Mouse (Mus musculus) intestine, embryonic 14.5 days (tissue): ENCODE measurements around the gene BC024978. TPM values are rescaled to one million over a fixed set of nuclear protein-coding genes. Genes with fewer than 3 reads are reported as not detected.
"Not testable (repeated sequence)": the region's sequence is repeated elsewhere in the genome, so short reads cannot be mapped to it uniquely, and the experiment has no call there.

Experiments used
- ATAC-seq: fragments of 200-750 bp; cut with Nextera tagmentation; replicated peaks from 2 replicates; pipeline ENCODE4 v1.8.0; 2017; ENCODE audit warnings: low read depth, moderate number of reproducible peaks, moderate TSS enrichment, moderate library complexity; ENCODE audit not compliant: low FRiP score, low TSS enrichment
- DNase-seq: peaks from one replicate; pipeline ENCODE4 v3.0.0-alpha.2; 2018; ENCODE audit warnings: low spot score
- H3K27ac ChIP-seq: fragments of 300-500 bp; sonication (generic); 2 replicates; pipeline ENCODE4 v1.5.1; 2014; ENCODE audit warnings: low read depth, mild to moderate bottlenecking, control low read depth
- H3K27me3 ChIP-seq: fragments of 300-500 bp; sonication (generic); replicated peaks from 2 replicates; pipeline ENCODE4 v1.6.1; 2014; ENCODE audit warnings: low read length, control low read depth; ENCODE audit not compliant: control insufficient read depth, insufficient read depth
- H3K36me3 ChIP-seq: fragments of 300-500 bp; sonication (generic); 2 replicates; pipeline ENCODE4 v1.6.1; 2014; ENCODE audit warnings: low read length, control low read depth; ENCODE audit not compliant: control insufficient read depth, insufficient read depth
- H3K4me1 ChIP-seq: fragments of 300-500 bp; sonication (generic); replicated peaks from 2 replicates; pipeline ENCODE4 v1.6.1; 2014; ENCODE audit warnings: low read length, control low read depth, mixed read lengths; ENCODE audit not compliant: control insufficient read depth, insufficient read depth
- H3K4me2 ChIP-seq: fragments of 300-500 bp; sonication (generic); 2 replicates; pipeline ENCODE4 v1.6.1; 2014; ENCODE audit warnings: low read length
- H3K4me3 ChIP-seq: fragments of 300-500 bp; sonication (generic); 2 replicates; pipeline ENCODE4 v1.5.1; 2014; ENCODE audit warnings: low read depth, low read length, control low read depth, mixed read lengths
- H3K9ac ChIP-seq: fragments of 300-500 bp; sonication (generic); 2 replicates; pipeline ENCODE4 v1.6.1; 2014; ENCODE audit warnings: mild to moderate bottlenecking, low read length
- H3K9me3 ChIP-seq: fragments of 300-500 bp; sonication (generic); 2 replicates; pipeline ENCODE4 v1.6.1; 2016; ENCODE audit warnings: low read length, control low read depth; ENCODE audit not compliant: control insufficient read depth
- WGBS: fragments of 180-500 bp; shearing (Covaris S2); extraction: QIAGEN DNeasy Blood & Tissue Kit; methylation state at CpG from one replicate; pipeline ENCODE4 v1.1.7; 2014; 5-methylcytosine and 5-hydroxymethylcytosine counted together
- polyA plus RNA-seq: library from polyadenylated mRNA; unstranded; fragments of >200 nt; fragmentation: Nextera tagmentation; extraction: Ambion mirVana; gene quantifications from 2 replicates; pipeline ENCODE4 v1.2.1, GENCODE M21; 2014

BC024978 gene
- polyA plus RNA-seq, 1 experiment from 2014 or later = 4.6 TPM

- peak within 1 kb of the TSS; percentile 57 for H3K4me2 ChIP-seq
- under 1% methylated on average over 25 of the region's 25 CpGs for WGBS
- peak within 1 kb of the TSS; percentile 39 for H3K9ac ChIP-seq
- DNase-seq = peak; percentile 95
- no peaks in the 10 kb centered on the region for H3K9me3 ChIP-seq
- peaks cover 3% of the 10 kb centered on the region; the same call in 1 of the 2 replicates for H3K36me3 ChIP-seq
- H3K4me1 ChIP-seq = peaks cover 17% of the 10 kb centered on the region
- ATAC-seq = peak; percentile 84
- H3K4me3 ChIP-seq = peak within 1 kb of the TSS; percentile 56
- peak within 1 kb of the TSS; percentile 22 for H3K27ac ChIP-seq
- H3K27me3 ChIP-seq = no peaks in the 10 kb centered on the region
Observed at GRCm38 (mm10) chr7:27232781-27233281, 37.2 kb downstream of the BC024978 start, which contains the start of gene Coq8b. TSS of gene Coq8b (plus strand) at chr7:27233023.

GRCm38 (mm10) chr7:27233300-27233699 lies 37.7 kb downstream of the BC024978 start:
- H3K4me1 ChIP-seq = peaks cover 17% of the 10 kb centered on the region
- H3K36me3 ChIP-seq = peaks cover 3% of the 10 kb centered on the region; the same call in 1 of the 2 replicates
- H3K27me3 ChIP-seq = no peaks in the 10 kb centered on the region
- H3K4me3 ChIP-seq = peak overlapping the region; percentile 56
- DNase-seq (no peak), ATAC-seq (no peak; the same call in 1 of the 2 replicates)
- 4% methylated on average over 6 of the region's 6 CpGs for WGBS
- H3K9ac ChIP-seq = peak overlapping the region; percentile 39
- no peaks in the 10 kb centered on the region for H3K9me3 ChIP-seq
- peak overlapping the region; percentile 57 for H3K4me2 ChIP-seq
- peak overlapping the region; percentile 22; the same call in 1 of the 2 replicates for H3K27ac ChIP-seq

- H3K27ac ChIP-seq = no peak overlapping the region
- no peaks in the 10 kb centered on the region for H3K27me3 ChIP-seq
- H3K36me3 ChIP-seq = peaks cover 12% of the 10 kb centered on the region
- DNase-seq (no peak), ATAC-seq (no peak)
- H3K4me3 ChIP-seq = no peak overlapping the region
- no peak overlapping the region for H3K9ac ChIP-seq
- H3K9me3 ChIP-seq = no peaks in the 10 kb centered on the region
- peaks cover 14% of the 10 kb centered on the region for H3K4me1 ChIP-seq
- no peak overlapping the region for H3K4me2 ChIP-seq
- WGBS = 88% methylated on average over 2 of the region's 2 CpGs
Observed at GRCm38 (mm10) chr7:27235726-27236125, 40.1 kb downstream of the BC024978 start.

- Histone ChIP-seq H3K4me3 (no peak overlapping the region), H3K9ac (no peak overlapping the region), H3K27me3 (no peaks in the 10 kb centered on the region), H3K4me2 (no peak overlapping the region), H3K36me3 (peaks cover 19% of the 10 kb centered on the region), H3K27ac (no peak overlapping the region), H3K4me1 (peaks cover 9% of the 10 kb centered on the region), H3K9me3 (no peaks in the 10 kb centered on the region)
- DNase-seq = no peak
- 84% methylated on average over 2 of the region's 2 CpGs for WGBS
- no peak for ATAC-seq
Observed at GRCm38 (mm10) chr7:27237527-27237926, 41.9 kb downstream of the BC024978 start.

- ATAC-seq (no peak), DNase-seq (no peak)
- H3K36me3 ChIP-seq = peaks cover 26% of the 10 kb centered on the region
- no peak overlapping the region for H3K27ac ChIP-seq
- H3K9me3 ChIP-seq = no peaks in the 10 kb centered on the region
- no peaks in the 10 kb centered on the region for H3K27me3 ChIP-seq
- no peak overlapping the region for H3K9ac ChIP-seq
- H3K4me2 ChIP-seq = no peak overlapping the region
- no peak overlapping the region for H3K4me3 ChIP-seq
- WGBS = 86% methylated on average over 5 of the region's 5 CpGs
- peaks cover 6% of the 10 kb centered on the region for H3K4me1 ChIP-seq
Observed at GRCm38 (mm10) chr7:27238568-27238967, 43.0 kb downstream of the BC024978 start.

- WGBS = 49% methylated on average over 8 of the region's 8 CpGs
- DNase-seq (no peak), ATAC-seq (no peak)
- Histone ChIP-seq H3K4me1 (no peaks in the 10 kb centered on the region), H3K4me3 (no peak overlapping the region), H3K9ac (no peak overlapping the region), H3K27ac (no peak overlapping the region), H3K36me3 (peaks cover 26% of the 10 kb centered on the region), H3K9me3 (no peaks in the 10 kb centered on the region), H3K27me3 (no peaks in the 10 kb centered on the region), H3K4me2 (no peak overlapping the region)
Observed at GRCm38 (mm10) chr7:27243211-27243610, 47.6 kb downstream of the BC024978 start.

GRCm38 (mm10) chr7:27244088-27244487 lies 48.5 kb downstream of the BC024978 start:
- H3K9ac ChIP-seq, ATAC-seq, H3K4me3 ChIP-seq, H3K4me1 ChIP-seq, H3K4me2 ChIP-seq, H3K27ac ChIP-seq, H3K27me3 ChIP-seq, DNase-seq, H3K9me3 ChIP-seq: not testable (repeated sequence)
- peaks cover 26% of the 10 kb centered on the region for H3K36me3 ChIP-seq
- WGBS = 80% methylated on average over 2 of the region's 2 CpGs

- Histone ChIP-seq H3K4me2 (no peak overlapping the region), H3K27ac (no peak overlapping the region), H3K9ac (no peak overlapping the region), H3K36me3 (peaks cover 7% of the 10 kb centered on the region; the same call in 1 of the 2 replicates), H3K4me1 (no peaks in the 10 kb centered on the region), H3K27me3 (no peaks in the 10 kb centered on the region), H3K4me3 (no peak overlapping the region), H3K9me3 (no peaks in the 10 kb centered on the region)
- DNase-seq = no peak
- no peak for ATAC-seq
- 89% methylated on average over 2 of the region's 2 CpGs for WGBS
Observed at GRCm38 (mm10) chr7:27249146-27249545, 53.6 kb downstream of the BC024978 start.

- Histone ChIP-seq H3K36me3 (peaks cover 10% of the 10 kb centered on the region; the same call in 1 of the 2 replicates), H3K27ac (no peak overlapping the region), H3K27me3 (no peaks in the 10 kb centered on the region), H3K4me1 (no peaks in the 10 kb centered on the region), H3K9me3 (no peaks in the 10 kb centered on the region), H3K4me2 (no peak overlapping the region), H3K9ac (no peak overlapping the region), H3K4me3 (no peak overlapping the region)
- WGBS = 78% methylated on average over 5 of the region's 5 CpGs
- DNase-seq (no peak), ATAC-seq (no peak)
Observed at GRCm38 (mm10) chr7:27249928-27250327, 54.3 kb downstream of the BC024978 start.
